Mouse (Mus musculus): ENCODE data around the gene Phf24.
A peak's percentile ranks its signal among the peaks of the same experiment; 100 is the strongest.

Phf24 gene

DNA sequence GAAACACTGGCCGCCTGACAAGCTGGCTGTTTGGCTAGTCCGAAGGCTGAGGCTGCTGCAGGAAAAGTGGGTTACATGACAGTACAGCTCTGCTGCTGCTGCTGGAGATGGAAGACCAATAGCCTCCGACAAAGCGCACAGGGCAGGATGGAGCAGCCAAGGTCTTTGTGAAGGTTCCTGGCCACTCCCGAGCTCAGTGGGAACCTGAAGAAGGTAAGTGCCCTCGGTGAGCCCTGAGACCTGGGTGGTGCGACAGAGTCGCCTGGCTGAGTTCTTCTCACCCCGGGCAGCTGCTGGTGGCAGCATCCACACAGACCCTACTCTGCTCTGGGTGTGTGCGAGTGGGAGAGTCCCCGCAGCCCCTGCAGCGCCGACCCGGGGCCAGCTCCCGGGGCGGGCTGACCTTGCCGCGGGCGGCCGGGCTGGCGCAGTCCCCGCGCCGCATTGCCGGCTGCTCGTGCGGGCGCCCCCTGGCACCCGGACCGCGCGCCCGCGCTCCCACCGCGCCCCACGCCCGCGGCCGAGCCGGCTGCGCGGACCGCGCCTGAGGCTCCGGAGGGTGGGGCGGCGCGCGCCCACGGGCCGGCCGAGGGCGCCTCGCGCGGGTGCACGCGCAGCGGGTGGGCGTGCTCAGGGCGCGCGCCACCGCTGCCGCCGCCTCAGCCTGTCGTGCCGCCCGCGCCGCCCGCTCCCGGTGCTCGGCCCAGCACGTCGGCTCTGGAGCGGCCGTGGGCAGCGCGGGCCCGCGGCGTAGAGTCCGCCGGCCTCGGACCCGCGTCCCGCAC, at the start of gene Phf24:
Phf24 (plus strand) TSS at position 44 of the 785 bp plus-strand sequence.
- no peak for DNase-seq (ENCODE audit: low read depth)

DNA sequence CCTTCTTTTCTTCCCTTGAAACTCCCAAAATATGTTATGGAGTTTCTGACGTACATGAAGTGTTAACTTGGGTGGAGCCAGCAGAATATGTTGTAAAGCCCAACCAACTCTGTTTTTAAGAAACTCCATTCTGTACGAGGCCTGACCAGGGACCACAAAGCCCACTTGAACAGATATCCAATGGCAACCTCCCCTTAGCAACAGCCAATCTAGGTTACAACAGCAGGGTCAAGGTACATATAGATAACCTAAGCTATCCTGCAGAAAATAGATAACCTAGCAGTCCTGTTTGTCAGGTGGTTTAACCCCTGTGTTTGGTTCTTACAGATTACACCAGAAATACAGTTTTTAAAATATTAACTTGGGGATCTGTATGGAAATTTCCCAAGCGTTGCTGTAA, 49.1 kb upstream of the Phf24 start:
- DNase-seq (ENCODE audit: low read depth): no peak

DNA sequence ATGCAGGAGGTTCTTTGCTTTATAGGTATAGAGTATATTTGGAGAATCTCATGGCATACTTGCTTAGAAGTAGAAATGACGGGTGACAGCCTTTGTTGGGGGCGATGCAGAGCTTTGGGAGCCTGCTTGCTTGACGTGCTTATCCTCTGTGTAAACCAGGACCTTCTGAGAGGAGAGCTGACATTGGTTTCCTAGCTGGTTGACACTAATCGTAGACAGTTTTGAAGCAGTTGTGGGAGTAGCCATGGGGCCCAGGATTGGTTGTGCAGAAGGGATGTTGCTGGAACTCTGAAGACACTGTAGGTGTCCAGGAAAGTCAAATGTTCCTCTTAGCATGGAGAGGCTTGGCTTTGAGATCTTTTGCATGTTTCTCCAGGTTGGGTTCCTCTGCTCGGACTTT, 48.3 kb upstream of the Phf24 start:
- DNase-seq (ENCODE audit: low read depth): no peak

DNA sequence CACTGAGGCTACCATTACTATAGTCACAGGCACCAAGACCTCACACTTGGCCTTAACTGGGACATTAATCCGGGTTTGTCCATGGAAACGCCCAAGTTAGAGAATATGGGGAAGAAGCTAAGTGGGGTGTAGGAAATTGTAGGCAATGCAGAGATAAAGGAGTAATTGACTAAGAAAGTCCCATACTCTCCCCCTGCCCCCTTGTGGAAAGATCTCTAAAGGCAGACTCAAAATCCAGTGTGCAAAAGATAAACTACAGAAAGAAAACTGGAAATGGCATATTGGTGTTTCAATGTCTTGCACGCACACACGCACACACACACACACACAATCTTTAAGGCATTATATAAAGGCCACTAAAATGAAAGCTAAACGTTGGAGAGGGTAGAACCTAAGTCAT, 45.7 kb upstream of the Phf24 start:
- no peak for DNase-seq (ENCODE audit: low read depth)

DNA sequence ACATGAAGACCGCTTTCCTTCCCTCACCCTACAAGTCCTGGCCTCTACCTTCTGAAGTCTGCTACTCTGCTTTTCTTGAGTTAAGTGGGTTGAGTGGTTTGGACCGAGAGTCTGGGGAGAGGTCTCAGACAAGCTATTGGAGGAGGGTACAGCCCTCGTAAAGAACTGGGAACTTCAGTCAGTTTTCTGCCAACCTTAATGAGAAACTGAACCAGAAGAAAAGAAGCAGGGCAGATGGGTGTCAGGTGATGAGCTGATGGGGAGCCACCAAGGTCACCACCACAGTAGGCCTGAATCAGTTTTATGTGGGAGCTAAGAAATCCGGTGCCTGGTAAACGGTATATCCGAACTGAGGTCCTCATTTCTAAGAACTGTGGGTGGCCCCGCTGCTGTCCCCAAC, 44.3 kb upstream of the Phf24 start:
- DNase-seq (ENCODE audit: low read depth): no peak

DNA sequence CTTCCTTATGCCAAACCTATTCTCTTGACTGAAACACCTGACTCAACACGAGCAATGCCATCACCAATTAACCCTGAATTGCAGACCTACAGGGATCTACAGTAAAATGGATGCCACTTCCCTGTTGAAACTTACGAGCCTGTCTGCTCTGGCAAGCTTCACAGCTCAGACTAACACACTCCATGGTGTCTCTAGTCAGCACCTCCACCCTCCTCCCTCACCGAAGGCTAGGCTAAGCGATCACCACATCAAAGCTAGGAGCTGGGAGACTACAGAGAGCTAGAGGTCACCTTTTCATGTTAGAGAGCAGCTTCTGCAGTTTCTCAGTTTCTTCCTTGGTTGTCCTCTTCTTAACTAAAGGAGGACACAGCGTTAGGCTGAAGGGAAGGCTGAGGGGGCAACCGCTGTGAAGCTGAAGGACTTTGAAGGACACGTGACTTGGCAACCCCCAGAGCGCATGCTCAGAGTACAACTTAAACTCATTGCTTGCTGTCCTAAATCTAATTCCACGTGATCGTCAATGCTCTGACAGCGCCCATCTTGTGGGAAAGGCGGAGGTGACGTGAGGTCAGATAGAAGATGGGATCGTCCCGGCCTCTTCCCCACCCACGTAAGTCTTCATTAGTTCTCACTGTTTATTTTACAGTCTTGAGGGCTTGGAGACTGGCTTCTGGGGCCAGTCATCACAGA, 43.6 kb upstream of the Phf24 start:
- no peak for DNase-seq (ENCODE audit: low read depth)

DNA sequence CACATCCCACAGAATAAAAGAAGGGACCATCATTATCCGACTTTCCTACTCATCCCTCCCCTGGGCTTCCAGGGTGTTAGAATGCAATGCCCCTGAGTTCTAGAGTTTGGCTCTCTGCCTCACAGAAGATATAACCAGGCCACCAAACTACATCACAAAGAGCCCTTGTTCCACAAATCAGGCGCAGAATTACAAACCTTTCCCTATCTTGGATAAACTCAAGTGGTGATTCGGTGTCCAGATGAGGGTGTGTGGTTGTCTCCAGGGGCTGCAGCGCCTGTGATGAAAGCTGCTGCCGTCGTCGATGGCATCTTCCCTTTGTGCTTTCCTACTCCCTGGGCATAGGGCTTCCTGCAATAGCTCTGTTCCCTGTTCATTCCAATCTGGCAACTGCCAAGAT, 42.3 kb upstream of the Phf24 start, which contains the start of gene Fam205c:
Fam205c (minus strand) TSS at position 101 of the 400 bp plus-strand sequence.
- no peak for DNase-seq (ENCODE audit: low read depth)

DNA sequence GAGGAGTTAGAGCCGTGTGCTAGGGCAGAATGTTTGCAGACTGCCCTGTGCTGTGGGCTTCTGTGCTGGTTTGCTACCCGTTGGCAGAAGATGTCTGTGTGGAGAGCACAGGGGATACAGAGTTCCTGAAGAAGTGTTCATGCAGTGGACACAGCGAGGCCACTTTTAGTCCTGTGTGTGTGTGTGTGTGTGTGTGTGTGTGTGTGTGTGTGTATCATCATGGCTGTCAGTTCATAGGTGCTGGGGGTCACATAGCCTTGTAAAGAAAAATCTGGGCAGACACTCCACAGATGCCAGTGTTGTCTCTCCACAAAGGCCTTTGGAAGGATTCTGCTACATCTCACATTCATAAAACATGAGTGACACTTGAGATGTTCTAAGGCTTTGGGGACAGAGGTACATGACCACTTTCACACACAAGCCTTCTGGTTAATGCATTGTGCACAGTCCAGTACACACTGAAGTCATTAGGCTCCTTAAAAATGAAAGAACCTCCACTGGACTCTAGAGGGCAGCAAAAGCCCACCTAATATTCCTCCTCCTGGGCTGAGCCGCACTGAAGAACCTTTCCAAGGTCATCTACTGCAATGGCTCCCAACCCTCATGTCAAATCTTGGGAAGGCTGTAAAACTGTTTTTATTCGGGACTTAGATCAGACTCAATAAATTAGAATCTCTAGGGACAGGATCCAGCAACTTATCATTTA, 39.7 kb upstream of the Phf24 start:
- DNase-seq (ENCODE audit: low read depth): peak; percentile 73

DNA sequence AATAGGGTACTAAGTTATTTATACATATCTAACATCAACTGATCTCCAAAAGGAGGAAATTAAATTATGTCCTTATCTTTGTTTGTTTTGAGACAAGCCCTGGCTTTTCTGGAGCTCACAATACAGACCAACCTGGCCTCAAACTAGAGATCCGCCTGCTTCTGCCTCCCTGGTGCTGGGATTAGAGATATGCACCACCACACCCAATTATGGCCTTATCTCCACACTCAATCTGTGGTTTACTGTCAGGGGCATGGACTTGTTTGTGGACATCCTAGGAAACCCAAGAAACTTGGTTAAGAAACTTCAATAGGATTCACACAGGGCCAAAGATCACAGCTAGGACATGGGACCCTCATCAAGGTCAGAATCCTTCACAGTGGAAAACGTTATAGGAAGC, 38.8 kb upstream of the Phf24 start:
- no peak for DNase-seq (ENCODE audit: low read depth)

DNA sequence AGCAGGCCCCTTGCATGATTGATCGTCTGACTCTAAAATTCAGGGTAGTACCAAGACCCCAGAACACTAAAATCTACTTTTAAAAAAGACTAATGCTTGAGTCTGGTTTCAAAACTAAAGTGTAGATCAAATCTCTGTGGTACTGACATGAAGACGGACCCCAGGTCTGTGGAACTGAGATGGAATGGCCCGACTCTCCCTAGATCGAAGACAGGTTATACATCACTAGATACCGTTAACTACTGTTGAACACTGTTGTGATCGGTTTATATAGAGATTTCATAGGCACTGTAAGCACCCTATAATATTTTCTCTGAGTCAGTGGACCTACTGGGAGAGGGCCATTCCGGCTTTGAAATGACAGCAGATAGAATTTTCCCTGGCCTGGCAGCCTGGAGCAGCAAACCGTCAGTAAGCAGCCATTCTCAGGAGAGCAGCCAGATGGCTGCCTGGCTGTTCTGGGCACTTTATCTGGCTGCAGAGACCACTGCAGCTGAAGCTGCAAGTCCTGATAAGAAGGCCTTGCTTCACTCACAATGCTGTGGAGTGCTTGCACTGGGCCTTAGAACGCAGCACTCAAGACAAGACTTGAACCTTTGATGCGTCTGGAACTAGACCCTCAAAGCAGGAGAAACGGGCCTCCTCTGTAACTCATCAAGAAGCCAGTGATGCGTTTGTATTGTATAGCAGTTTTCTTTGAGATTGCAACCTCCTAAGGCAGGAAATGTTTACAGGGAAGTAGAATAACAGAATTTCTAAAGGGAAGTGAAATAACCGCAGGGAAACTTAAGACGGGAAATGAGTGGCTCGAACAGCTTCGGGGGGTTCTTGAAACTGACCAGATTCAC, 36.4 kb upstream of the Phf24 start:
- DNase-seq (ENCODE audit: low read depth): no peak

DNA sequence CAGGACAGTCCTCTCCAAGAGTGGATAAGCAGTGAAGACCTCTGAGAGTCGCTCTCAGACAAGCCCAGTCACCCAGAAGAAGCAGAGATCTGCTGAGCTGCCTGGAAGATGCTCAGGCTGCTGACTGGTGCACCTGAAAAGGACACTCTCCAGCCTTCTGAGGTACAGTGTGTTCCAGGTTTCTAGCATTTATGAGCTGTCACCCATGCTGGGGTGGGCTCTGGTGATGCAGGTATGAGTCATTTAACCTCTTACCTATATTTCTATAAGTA, 35.8 kb upstream of the Phf24 start:
- no peak for DNase-seq (ENCODE audit: low read depth)

DNA sequence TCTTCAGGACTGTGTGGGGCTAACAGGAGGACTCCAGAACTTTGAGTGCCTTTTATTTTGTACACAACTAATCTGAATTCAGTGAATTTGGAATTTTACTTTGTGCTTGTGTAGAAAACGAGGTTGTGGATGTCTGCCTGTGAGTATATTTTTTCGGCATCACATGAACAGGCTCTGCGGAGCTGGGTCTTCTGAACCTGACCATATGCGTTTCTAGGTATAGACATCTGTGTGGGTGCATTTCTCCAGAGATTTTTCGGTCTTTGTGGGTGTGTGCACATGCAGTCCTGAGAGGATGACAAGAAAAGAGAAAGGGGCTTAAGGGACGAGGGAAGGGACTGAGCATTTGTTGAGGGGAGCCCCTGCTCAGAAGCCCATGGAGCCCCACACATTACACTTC, 29.5 kb upstream of the Phf24 start:
- no peak for DNase-seq (ENCODE audit: low read depth)

DNA sequence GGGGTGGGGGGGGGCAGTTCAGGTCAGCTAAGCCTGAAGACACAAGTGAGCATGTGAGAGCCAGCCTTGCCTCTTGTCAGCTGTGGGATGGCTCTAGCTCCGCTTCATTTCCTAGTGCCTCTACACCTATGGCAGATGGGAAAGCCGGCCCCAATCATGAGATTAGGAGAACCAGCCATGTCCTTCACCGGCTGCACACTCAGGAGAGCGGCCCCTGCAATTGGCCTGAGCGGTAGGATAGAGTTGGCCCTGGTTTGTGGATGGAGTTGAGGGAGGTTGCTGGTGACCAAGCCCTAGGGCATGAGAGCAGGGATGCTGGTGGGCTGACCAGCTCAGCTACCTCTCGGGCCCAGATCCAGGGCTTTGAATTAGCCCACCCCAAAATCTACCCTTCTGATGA, 27.7 kb upstream of the Phf24 start:
- no peak for DNase-seq (ENCODE audit: low read depth)

DNA sequence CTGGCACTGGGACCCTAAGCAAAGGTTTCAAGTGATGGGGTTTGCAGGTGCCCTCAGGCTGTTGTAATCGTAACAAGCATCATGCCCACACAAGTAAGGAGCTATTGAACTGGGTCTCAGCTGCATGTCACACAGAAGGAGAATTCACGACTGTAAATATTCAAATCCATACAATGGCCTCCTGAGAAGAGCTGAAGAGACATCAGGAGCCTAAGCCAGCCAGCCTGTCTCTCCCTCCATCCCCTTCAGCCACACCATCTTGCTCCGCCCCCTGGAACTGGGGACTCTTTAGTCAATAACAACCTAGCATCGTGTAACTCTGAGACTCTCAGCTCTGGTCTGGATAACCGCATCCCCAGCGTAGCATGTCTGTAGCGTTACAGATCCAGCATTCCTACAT, 25.3 kb upstream of the Phf24 start:
- DNase-seq (ENCODE audit: low read depth): no peak

DNA sequence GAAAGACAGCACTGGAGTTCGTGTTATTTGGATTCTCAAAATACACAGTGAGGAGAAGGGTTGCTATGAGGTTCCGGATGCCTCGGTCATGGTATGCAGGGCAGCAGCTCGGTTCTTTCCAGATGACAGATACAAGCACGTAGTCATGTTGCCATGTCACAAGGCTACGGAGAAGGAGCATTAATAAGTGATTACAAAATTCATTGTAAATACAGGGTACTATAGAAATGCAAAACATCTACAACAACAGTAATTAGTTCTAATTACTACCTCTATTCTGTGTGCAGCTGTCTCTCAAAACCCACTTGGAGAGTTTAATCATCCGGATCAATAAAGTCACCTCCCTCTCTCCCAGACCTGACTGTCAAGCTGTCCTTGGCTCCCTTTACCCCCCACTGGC, 21.3 kb upstream of the Phf24 start:
- no peak for DNase-seq (ENCODE audit: low read depth)

DNA sequence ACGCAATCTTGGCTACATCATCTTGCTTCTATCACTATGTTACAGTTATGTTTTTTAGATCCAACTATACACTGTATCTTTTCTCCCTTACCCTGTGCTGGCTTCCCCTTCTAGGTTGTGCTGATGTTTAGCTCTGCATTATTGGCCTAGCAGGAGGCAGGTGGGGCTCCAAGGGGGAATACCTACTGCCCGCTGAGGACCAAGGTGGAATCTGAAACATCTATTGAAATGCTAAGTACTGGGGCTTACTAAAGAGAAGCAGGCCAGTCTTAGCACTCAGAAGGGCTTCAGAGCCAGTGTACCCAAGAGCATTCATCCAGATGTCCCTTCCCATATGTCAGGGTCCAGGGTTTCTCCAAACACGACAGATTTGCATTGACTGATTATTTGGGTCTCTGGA, 17.5 kb upstream of the Phf24 start:
- no peak for DNase-seq (ENCODE audit: low read depth)

DNA sequence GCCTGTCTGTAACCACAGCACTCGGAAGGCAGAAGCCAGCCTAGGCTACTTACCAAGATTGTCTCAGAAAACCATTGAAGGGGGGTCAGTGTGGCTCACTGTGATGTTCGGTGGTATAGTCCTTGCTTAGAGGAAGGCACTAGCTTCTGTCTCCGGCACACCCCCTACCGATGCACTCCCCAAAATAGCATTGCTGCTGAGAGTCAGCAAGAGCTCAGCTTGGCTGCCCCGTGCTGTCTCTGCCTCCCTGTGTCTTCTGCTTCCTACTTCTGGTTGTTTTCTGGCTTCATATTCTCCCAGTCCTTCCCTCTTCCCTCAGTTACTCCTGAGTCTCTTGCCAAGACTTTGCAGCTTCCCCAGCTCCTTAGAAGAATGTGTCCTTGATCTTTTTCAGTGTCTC, 15.6 kb upstream of the Phf24 start:
- no peak for DNase-seq (ENCODE audit: low read depth)

DNA sequence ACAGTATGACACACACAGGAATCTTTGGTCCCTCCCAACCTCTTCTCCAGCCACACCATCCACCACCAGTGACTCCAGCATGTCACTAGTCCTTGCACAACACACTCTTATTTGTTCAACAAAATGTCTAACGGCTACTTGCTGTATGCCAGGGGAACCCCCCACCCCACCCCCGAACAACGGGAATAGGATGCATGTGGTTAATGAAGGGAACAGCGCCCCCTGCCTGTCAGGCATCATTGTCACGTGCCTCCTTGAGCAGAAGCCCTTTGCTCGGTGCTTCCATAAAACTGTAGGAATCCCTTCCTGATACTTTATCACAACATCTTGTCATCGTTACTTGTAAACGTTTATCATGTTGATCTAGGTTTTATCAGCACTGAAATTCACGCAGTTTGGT, 14.3 kb upstream of the Phf24 start:
- peak; percentile 42 for DNase-seq (ENCODE audit: low read depth)

DNA sequence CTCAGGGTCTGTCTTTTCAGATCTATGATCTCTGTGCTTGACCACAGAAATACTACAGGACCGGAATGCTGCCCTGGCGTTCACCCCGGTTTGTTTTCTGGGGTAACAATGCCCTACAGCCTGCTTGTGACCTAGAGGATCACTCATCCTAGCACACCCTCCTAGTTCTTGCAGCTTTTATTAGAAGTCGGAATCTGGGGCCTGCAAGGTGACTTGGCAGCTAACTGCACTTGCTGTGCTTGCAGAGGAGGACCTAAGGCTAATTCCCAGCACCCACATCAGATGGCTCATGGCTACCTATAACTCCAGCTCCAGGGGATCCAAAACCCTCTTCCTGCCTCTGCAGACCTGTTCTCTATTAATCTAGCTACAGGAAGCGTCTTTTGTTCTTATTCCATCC, 13.7 kb upstream of the Phf24 start:
- DNase-seq (ENCODE audit: low read depth): no peak

DNA sequence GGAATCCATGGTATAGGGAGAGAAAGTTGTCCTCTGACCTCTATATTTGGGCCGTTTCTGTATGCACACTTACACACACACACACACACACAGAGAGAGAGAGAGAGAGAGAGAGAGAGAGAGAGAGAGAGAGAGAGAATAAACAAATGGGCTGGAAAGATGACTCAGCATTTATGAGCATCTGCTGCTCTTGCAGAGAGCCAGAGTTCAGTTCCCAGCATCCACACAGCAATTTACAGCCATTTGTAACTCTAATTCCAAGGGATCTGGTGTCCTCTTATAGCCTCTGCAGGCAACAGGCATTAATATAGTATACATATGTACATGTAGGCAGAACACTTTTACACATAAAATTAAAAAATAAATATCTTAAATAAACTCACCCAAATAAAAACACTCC, 12.5 kb upstream of the Phf24 start:
- DNase-seq (ENCODE audit: low read depth): no peak

DNA sequence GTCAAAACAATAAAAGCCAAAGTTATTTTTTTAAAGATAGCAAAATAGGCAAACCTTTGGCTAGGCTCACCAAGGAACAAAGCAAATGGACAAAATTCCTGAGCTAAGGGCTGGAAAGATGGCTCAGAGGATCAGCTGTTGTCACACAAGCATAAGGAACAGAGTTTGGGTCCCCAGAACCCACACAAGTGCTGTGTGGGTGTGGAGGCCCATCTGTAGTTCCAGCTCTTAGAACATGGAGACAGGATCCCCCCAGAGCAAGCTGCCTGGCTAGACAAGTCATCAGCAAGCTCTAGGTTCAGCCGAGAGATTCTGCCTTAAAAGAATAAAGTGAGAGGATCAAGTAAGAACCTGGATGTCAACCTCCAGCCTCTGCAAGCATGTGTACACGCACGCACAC, 11.9 kb upstream of the Phf24 start:
- no peak for DNase-seq (ENCODE audit: low read depth)

DNA sequence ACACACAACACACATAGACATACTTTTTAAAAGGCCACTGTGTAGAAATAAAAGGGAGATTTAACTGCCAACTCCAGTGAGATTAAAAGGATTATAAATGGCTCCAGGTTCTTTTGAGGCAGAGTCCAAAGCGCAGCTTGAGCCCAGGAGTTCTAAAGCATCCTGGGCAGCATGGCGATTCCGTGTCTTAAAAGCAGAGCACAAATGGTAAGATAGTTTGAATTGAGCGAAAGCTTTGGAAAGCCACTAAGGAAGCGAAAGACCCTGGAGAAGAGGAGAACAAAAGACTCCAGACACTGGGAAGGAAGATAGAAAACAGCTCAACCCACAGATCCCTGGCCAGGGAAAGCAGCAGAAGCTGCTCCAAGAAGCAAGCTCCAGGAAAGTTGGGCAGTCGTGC, 11.5 kb upstream of the Phf24 start:
- no peak for DNase-seq (ENCODE audit: low read depth)

DNA sequence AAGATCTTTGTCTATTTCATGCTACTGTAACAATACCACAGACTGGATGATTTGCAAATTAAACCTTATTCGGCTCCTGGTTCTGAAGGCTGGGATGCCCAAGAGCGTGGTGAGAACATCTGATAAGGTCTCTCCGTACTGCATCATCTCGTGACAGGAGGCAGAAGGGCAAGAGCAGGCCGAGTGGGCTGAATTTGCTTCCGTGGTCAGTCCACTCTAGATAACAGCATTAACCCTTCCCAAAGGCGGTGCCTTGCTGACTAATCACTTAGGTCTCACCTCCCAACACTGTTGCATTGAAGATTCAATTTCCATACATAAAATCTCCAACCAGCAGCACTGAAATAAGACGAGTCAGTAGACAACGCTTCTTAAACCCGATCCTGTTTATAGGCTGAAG, 3.1 kb upstream of the Phf24 start:
- DNase-seq (ENCODE audit: low read depth): no peak

Measured in induced T-regulatory cell, adult 2 months (primary cell).